Mouse (Mus musculus): ENCODE measurements around the gene Mnt. TPM values are rescaled to one million over a fixed set of nuclear protein-coding genes. Genes with fewer than 3 reads are reported as not detected.

Mnt gene
- polyA plus RNA-seq, 1 experiment from 2014 or later, result 5.0 TPM

Other genes with a start within 250 kb of the Mnt start
- 2.7 and 3.1 TPM in 2 replicates for gene Rap1gap2, start 220.0 kb upstream of the Mnt start, polyA plus RNA-seq (2014; fragmentation: Nextera tagmentation; extraction: Ambion mirVana)
- gene Ccdc92b, start 211.3 kb upstream of the Mnt start, polyA plus RNA-seq (2014; fragmentation: Nextera tagmentation; extraction: Ambion mirVana), result 1.2 and 1.7 TPM in 2 replicates
- gene Cluh, start 181.4 kb upstream of the Mnt start, polyA plus RNA-seq (2014; fragmentation: Nextera tagmentation; extraction: Ambion mirVana), result 8.0 and 8.9 TPM in 2 replicates
- gene Pafah1b1, start 106.2 kb upstream of the Mnt start, polyA plus RNA-seq (2014; fragmentation: Nextera tagmentation; extraction: Ambion mirVana), result 106 and 118 TPM in 2 replicates
- gene Mettl16, start 60.1 kb upstream of the Mnt start, polyA plus RNA-seq (2014; fragmentation: Nextera tagmentation; extraction: Ambion mirVana), result 45.0 and 46.8 TPM in 2 replicates
- 6.3 and 6.8 TPM in 2 replicates for gene Sgsm2, start 66.1 kb downstream of the Mnt start, polyA plus RNA-seq (2014; fragmentation: Nextera tagmentation; extraction: Ambion mirVana)
- gene Tsr1, start 67.2 kb downstream of the Mnt start, polyA plus RNA-seq (2014; fragmentation: Nextera tagmentation; extraction: Ambion mirVana), result 43.1 and 45.5 TPM in 2 replicates
- 16.7 and 20.7 TPM in 2 replicates for gene Smg6, start 94.9 kb downstream of the Mnt start, polyA plus RNA-seq (2014; fragmentation: Nextera tagmentation; extraction: Ambion mirVana)
- gene Srr, start 95.0 kb downstream of the Mnt start, polyA plus RNA-seq (2014; fragmentation: Nextera tagmentation; extraction: Ambion mirVana), result 27.8 and 29.5 TPM in 2 replicates

All from hindbrain, embryonic 11.5 days (tissue).